Mouse (Mus musculus) thymus, adult 2 months (tissue): ENCODE measurements around the gene Uqcrq.

Experiments used
- CTCF ChIP-seq: fragments of 200-500 bp; IDR thresholded peaks from 2 replicates; pipeline ENCODE4 v1.5.1; 2012; ENCODE audit warnings: mild to moderate bottlenecking, control low read depth, low read length, moderate library complexity, borderline replicate concordance; ENCODE audit not compliant: control insufficient read depth, poor library complexity, insufficient read depth; ENCODE audit errors: extremely low read depth
- POLR2A ChIP-seq: fragments of 200-500 bp; IDR thresholded peaks from 2 replicates; pipeline ENCODE4 v1.6.1; 2012; ENCODE audit warnings: mild to moderate bottlenecking, low read length, control low read depth, moderate library complexity; ENCODE audit not compliant: control insufficient read depth, poor library complexity, insufficient read depth; ENCODE audit errors: extremely low read depth

DNA sequence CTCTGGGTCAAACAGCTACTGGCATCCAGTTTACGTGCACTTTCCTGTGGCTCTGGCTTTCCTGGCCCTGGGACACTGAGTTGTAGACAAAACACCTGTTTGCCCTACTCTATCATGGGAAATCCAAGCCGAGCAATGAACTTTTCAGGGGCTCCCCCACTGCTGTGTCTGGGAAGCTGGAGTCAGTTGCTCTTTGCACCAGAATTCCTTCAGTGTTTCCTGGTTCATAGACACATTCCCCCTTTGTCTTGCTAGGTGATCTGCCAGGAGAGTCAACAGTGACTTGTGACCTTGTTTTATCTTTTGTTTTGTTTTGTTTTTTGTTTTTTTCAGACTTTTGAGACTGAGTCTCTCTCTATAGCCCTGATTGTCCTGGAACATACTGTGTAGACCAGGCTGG is 20.7 kb upstream of the Uqcrq start:
- no peak for TF ChIP-seq POLR2A
- TF ChIP-seq CTCF, result no peak
